Mouse (Mus musculus): ENCODE measurements around the gene Mamdc2.

GRCm38 (mm10) chr19:23309979-23310378 lies 138.3 kb downstream of the Mamdc2 start:
- 0 out of 2 replicates have a peak, but pooled peaks have one; percentile 35 for TF ChIP-seq CTCF (IDR thresholded peaks at IDR 0.05; ENCODE audit: low read depth, low read length)
- TF ChIP-seq POLR2A (IDR thresholded peaks at IDR 0.05; ENCODE audit: extremely low read depth, insufficient read depth, low read length): no peak
